Mouse (Mus musculus) CH12.LX (cell line): Measurements from ENCODE around the gene Utp14a. TPM values are rescaled to one million over a fixed set of nuclear protein-coding genes. Genes with fewer than 3 reads are reported as not detected.

ENCODE experiments used
- DNase-seq: peaks from one replicate; pipeline ENCODE4 v3.0.0-alpha.2; 2013; ENCODE audit errors: extremely low read depth
- H3K27ac ChIP-seq: 2 replicates; pipeline ENCODE4 v1.5.1; 2012; ENCODE audit warnings: low read depth, mild to moderate bottlenecking, control low read depth, moderate library complexity; ENCODE audit not compliant: insufficient read depth
- H3K27me3 ChIP-seq: replicated peaks from 2 replicates; pipeline ENCODE3; 2012; ENCODE audit warnings: inconsistent platforms
- H3K36me3 ChIP-seq, 2 experiments: replicated peaks in 1 of 2; 2 replicates each; pipeline versions ENCODE3 to v1.6.1; 2012; ENCODE audit warnings: inconsistent platforms in 1 of 2, low read length in 1 of 2, mild to moderate bottlenecking in 1 of 2, mixed read lengths in 1 of 2, moderate library complexity in 1 of 2; ENCODE audit not compliant: control insufficient read depth in 1 of 2, insufficient read depth in 1 of 2
- H3K4me1 ChIP-seq, 2 experiments: 2 replicates each; pipeline ENCODE4 v1.6.1; 2012; ENCODE audit warnings: inconsistent platforms in 1 of 2, moderate library complexity in 1 of 2; ENCODE audit not compliant: insufficient read depth in 2 of 2, control insufficient read depth in 1 of 2
- H3K4me2 ChIP-seq: 2 replicates; pipeline ENCODE4 v1.6.1; 2012; ENCODE audit warnings: low read depth, mild to moderate bottlenecking, control low read depth; ENCODE audit not compliant: poor library complexity, insufficient read depth, severe bottlenecking
- H3K4me3 ChIP-seq, 3 experiments: fragments of 150-350 bp in 1 of 3; sonication (generic) in 1 of 3; replicated peaks in 1 of 3; 2 replicates each; pipeline versions ENCODE3 to v1.5.1; 2011 to 2012; ENCODE audit warnings: low read depth in 2 of 3, low read length in 2 of 3, mild to moderate bottlenecking in 2 of 3, moderate library complexity in 2 of 3, control low read depth in 1 of 3, improper control_type of control experiment in 1 of 3, inconsistent platforms in 1 of 3, mixed read lengths in 1 of 3; ENCODE audit not compliant: poor library complexity in 1 of 3
- H3K79me2 ChIP-seq: replicated peaks from 2 replicates; pipeline ENCODE4 v1.6.1; 2012; ENCODE audit warnings: mild to moderate bottlenecking, moderate library complexity; ENCODE audit not compliant: control insufficient read depth, poor library complexity, insufficient read depth, severe bottlenecking; ENCODE audit errors: extremely low read depth
- H3K9ac ChIP-seq: 2 replicates; pipeline ENCODE4 v1.6.1; 2012; ENCODE audit warnings: low read depth, mild to moderate bottlenecking, control low read depth, moderate library complexity; ENCODE audit not compliant: insufficient read depth
- H3K9me3 ChIP-seq: replicated peaks from 2 replicates; pipeline ENCODE3; 2012; ENCODE audit warnings: low read length, inconsistent platforms, mixed read lengths
- BHLHE40 ChIP-seq: IDR thresholded peaks from 2 replicates; pipeline ENCODE4 v1.6.1; 2011; ENCODE audit warnings: mild to moderate bottlenecking, low read depth, low read length, improper control_type of control experiment
- CHD1 ChIP-seq: IDR thresholded peaks from 2 replicates; pipeline ENCODE4 v1.6.1; 2012; ENCODE audit warnings: low read depth, low read length, improper control_type of control experiment, inconsistent platforms
- CHD2 ChIP-seq: IDR thresholded peaks from 2 replicates; pipeline ENCODE4 v1.6.1; 2011; ENCODE audit warnings: low read length, improper control_type of control experiment
- ELF1 ChIP-seq: IDR thresholded peaks from 2 replicates; pipeline ENCODE4 v1.6.1; 2014; ENCODE audit warnings: low read depth, mild to moderate bottlenecking, inconsistent platforms, low read length, improper control_type of control experiment
- EP300 ChIP-seq: IDR thresholded peaks from 2 replicates; pipeline ENCODE4 v1.6.1; 2011; ENCODE audit warnings: low read length, improper control_type of control experiment
- ETS1 ChIP-seq: conservative IDR thresholded peaks from 2 replicates; pipeline ENCODE4 v1.6.1; 2012; ENCODE audit warnings: low read depth, mild to moderate bottlenecking, inconsistent platforms, low read length, improper control_type of control experiment, moderate library complexity
- GABPA ChIP-seq: IDR thresholded peaks from 2 replicates; pipeline ENCODE4 v1.6.1; 2012; ENCODE audit warnings: low read depth, low read length, improper control_type of control experiment, inconsistent platforms; ENCODE audit not compliant: insufficient replicate concordance
- HCFC1 ChIP-seq: IDR thresholded peaks from 2 replicates; pipeline ENCODE4 v1.6.1; 2012; ENCODE audit warnings: low read depth, mild to moderate bottlenecking, inconsistent platforms, low read length, improper control_type of control experiment
- JUND ChIP-seq: conservative IDR thresholded peaks from 2 replicates; pipeline ENCODE4 v1.6.1; 2011; ENCODE audit warnings: low read depth, low read length, improper control_type of control experiment
- KAT2A ChIP-seq: IDR thresholded peaks from 2 replicates; pipeline ENCODE4 v1.6.1; 2012; ENCODE audit warnings: low read length, improper control_type of control experiment, inconsistent platforms; ENCODE audit not compliant: insufficient replicate concordance
- MAFK ChIP-seq: IDR thresholded peaks from 2 replicates; pipeline ENCODE4 v1.6.1; 2011; ENCODE audit warnings: low read length, improper control_type of control experiment; ENCODE audit not compliant: insufficient replicate concordance
- MEF2A ChIP-seq: IDR thresholded peaks from 2 replicates; pipeline ENCODE4 v1.6.1; 2014; ENCODE audit warnings: low read depth, mild to moderate bottlenecking, inconsistent platforms, low read length, improper control_type of control experiment, borderline replicate concordance
- PAX5 ChIP-seq: IDR thresholded peaks from 2 replicates; pipeline ENCODE4 v1.6.1; 2012; ENCODE audit warnings: low read length, inconsistent platforms, mixed read lengths
- POLR2A ChIP-seq: IDR thresholded peaks from 2 replicates; pipeline ENCODE4 v1.6.1; 2011; ENCODE audit warnings: low read depth, mild to moderate bottlenecking, improper control_type of control experiment, low read length
- RCOR1 ChIP-seq: conservative IDR thresholded peaks from 2 replicates; pipeline ENCODE4 v1.6.1; 2012; ENCODE audit warnings: low read depth, mild to moderate bottlenecking, inconsistent platforms, low read length, improper control_type of control experiment
- UBTF ChIP-seq: IDR thresholded peaks from 2 replicates; pipeline ENCODE4 v1.6.1; 2012; ENCODE audit warnings: low read depth, mild to moderate bottlenecking, inconsistent platforms, low read length, improper control_type of control experiment, moderate library complexity
- USF1 ChIP-seq: IDR thresholded peaks from 2 replicates; pipeline ENCODE4 v1.6.1; 2014; ENCODE audit warnings: low read depth, mild to moderate bottlenecking, inconsistent platforms, low read length, improper control_type of control experiment
- USF2 ChIP-seq: conservative IDR thresholded peaks from 2 replicates; pipeline ENCODE4 v1.6.1; 2011; ENCODE audit warnings: low read depth, low read length, improper control_type of control experiment
- ZKSCAN1 ChIP-seq: IDR thresholded peaks from 2 replicates; pipeline ENCODE4 v1.6.1; 2012; ENCODE audit warnings: low read depth, inconsistent platforms, low read length, improper control_type of control experiment, borderline replicate concordance
- ZMIZ1 ChIP-seq: IDR thresholded peaks from 2 replicates; pipeline ENCODE4 v1.6.1; 2012; ENCODE audit warnings: low read depth, mild to moderate bottlenecking, inconsistent platforms, low read length, improper control_type of control experiment
- ZNF384 ChIP-seq: IDR thresholded peaks from 2 replicates; pipeline ENCODE4 v1.6.1; 2012; ENCODE audit warnings: low read depth, low read length, improper control_type of control experiment, inconsistent platforms
- dilution Hi-C: fragments of 300-500 bp; cut with MboI; formaldehyde crosslinking; loops from 2 replicates; pipeline ENCODE4 v1.14.3; 2020; ENCODE audit warnings: low sequenced_read_pairs; ENCODE audit not compliant: extremely low pct_unique_long_range_greater_than_20kb, extremely low pct_ligation_motif_present
- in situ Hi-C: fragments of 300-500 bp; cut with MboI; formaldehyde crosslinking; loops from 3 replicates; pipeline ENCODE4 v1.14.3; 2019; ENCODE audit warnings: low sequenced_read_pairs, low pct_ligation_motif_present, low pct_unique_long_range_greater_than_20kb, mixed read lengths
- polyA plus RNA-seq: library from polyadenylated mRNA; unstranded; fragments of >175 nt; gene quantifications from 2 replicates; pipeline ENCODE4 v1.2.1, GENCODE M21; 2012; ENCODE audit warnings: low read depth; ENCODE audit not compliant: insufficient read length
- total RNA-seq, 2 experiments: library from RNA; depleted of rRNA; stranded (reverse); fragments of 300-350 nt in 1 of 2; fragments of >200 nt in 1 of 2; gene quantifications; 2 replicates each; pipeline ENCODE4 v1.2.3; 2012 to 2014

The Utp14a gene
- total and polyA plus RNA-seq, 3 experiments, result 29.3 to 48.7 (median 44.2) TPM

- H3K4me1 ChIP-seq, result no peaks in the 10 kb centered on the region
- no peaks in the 10 kb centered on the region for H3K9me3 ChIP-seq
- no peak overlapping the region for H3K27ac ChIP-seq
- TF ChIP-seq USF1 (no peak), MEF2A (no peak)
- H3K9ac ChIP-seq, result no peak overlapping the region
- in situ Hi-C loops, result no loop called here
- no peak overlapping the region for H3K4me3 ChIP-seq
- no peak for DNase-seq
- dilution Hi-C loops, result no loop called here
- H3K27me3 ChIP-seq, result no peaks in the 10 kb centered on the region
- no peaks in the 10 kb centered on the region for H3K79me2 ChIP-seq
- H3K4me2 ChIP-seq, result no peak overlapping the region
- H3K36me3 ChIP-seq, result no peaks in the 10 kb centered on the region
Measured at GRCm38 (mm10) chrX:48291413-48291812, 34.8 kb downstream of the Utp14a start.

- Histone ChIP-seq H3K4me3 (no peak overlapping the region), H3K27ac (no peak overlapping the region), H3K27me3 (no peaks in the 10 kb centered on the region), H3K4me2 (no peak overlapping the region), H3K79me2 (no peaks in the 10 kb centered on the region), H3K36me3 (no peaks in the 10 kb centered on the region), H3K9ac (no peak overlapping the region), H3K9me3 (no peaks in the 10 kb centered on the region), H3K4me1 (no peaks in the 10 kb centered on the region)
- no peak for DNase-seq
- dilution Hi-C loops (no loop called here), in situ Hi-C loops (no loop called here)
- TF ChIP-seq UBTF (no peak), BHLHE40 (no peak), USF2 (no peak), JUND (no peak), POLR2A (no peak), ZKSCAN1 (no peak), CHD1 (no peak), ZNF384 (no peak), PAX5 (no peak), CHD2 (no peak), ZMIZ1 (no peak), ETS1 (no peak), ELF1 (no peak), RCOR1 (no peak), MAFK (no peak), HCFC1 (no peak), EP300 (no peak), GABPA (no peak), KAT2A (no peak)
Measured at GRCm38 (mm10) chrX:48305356-48305755, 48.7 kb downstream of the Utp14a start.
